Mouse (Mus musculus) spleen, adult 2 months (tissue): ENCODE results near the gene Pabpn1.
"Not testable (repeated sequence)": the region's sequence is repeated elsewhere in the genome, so short reads cannot be mapped to it uniquely, and the experiment has no call there.

ENCODE experiments used
- CTCF ChIP-seq: fragments of 200-500 bp; IDR thresholded peaks from 2 replicates; pipeline ENCODE4 v1.5.1; 2011; ENCODE audit warnings: mild to moderate bottlenecking, inconsistent platforms; ENCODE audit not compliant: insufficient read depth, insufficient read length, insufficient replicate concordance; ENCODE audit errors: extremely low read depth
- POLR2A ChIP-seq: fragments of 200-500 bp; IDR thresholded peaks from 2 replicates; pipeline ENCODE4 v1.6.1; 2011; ENCODE audit warnings: low read depth, low read length, inconsistent platforms

DNA sequence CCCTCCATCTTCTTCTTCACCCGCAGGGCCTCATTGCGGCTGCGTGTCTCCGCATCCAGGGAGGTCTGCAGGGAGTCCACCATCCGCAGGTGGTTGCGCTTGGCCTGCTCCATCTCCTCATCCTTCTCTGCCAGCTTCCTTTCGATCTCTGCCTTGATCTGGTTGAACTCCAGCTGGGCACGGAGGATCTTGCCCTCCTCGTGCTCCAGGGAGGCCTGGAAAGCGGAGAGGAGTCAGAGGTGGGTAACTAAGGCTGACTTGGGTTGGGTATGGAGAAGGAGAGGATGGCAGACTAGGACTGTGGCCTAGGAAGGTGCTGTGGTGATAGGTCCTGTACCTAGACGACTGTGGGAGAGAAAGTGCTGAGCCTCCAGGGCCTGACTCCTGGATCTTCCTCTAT, 54.7 kb downstream of the Pabpn1 start:
- not testable (repeated sequence) for TF ChIP-seq POLR2A, CTCF
